Comparison of ENCODE assay signal across 18 mouse cellular contexts in the genomic region with DNA sequence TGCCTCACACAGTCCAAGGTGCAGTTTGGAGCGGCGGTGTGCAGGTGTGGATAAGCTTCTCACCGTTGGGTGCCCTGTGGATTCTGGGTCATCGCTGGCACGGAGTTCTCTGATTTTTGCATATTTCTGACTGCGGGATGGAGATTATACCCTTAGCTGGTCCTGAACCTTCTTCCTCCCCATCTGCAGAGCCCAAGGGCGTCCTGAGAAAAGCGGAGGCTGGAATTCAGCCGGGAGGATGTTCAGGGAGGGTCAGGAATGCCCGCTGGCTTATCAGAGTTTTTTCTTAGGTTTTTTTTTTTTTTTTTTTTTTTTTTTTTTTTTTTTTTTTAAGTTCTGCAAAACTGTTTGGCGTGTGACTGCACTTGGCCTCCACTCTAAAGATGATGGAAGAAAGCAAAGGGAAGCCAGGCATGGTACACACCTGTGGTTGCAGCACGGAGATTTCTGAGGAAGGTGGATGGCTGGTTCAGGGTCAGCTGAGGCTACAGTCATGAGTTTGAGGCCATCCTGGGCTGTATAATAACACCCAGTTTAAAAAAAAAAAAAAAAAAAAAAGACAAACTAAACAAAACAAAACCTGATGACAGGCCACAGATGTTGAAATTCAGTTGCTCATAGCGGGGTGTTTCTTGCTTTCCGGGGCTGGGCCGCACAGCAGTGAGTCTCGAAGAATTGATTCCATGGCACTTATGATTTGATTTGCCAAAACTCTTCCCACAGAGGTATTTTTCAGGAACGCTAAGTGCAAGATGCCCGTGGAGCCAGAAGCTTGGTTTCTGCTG. TPM values are rescaled to one million over a fixed set of nuclear protein-coding genes. Genes with fewer than 3 reads are reported as not detected.
DNase-seq lines count a peak whose midpoint lies in the region; ATAC-seq and TF ChIP-seq lines count a peak whose summit lies in the region.
"Had no signal": no experiment of that assay in that cellular context is flagged by ENCODE, and none has a peak within 500 bp of the region (broad histone marks: within the 10 kb centered on the region; RNA-seq: fewer than 3 reads in every experiment).

No protein-coding gene starts in this region.

- TF ChIP-seq EP300 in heart, postnatal 0 days (IDR thresholded peaks at IDR 0.05; ENCODE audit: low read depth) = no peak

- DNase-seq in heart, postnatal 4 days = no peak
- peak; percentile 41 for DNase-seq in lung, embryonic 14.5 days
- DNase-seq in lung, postnatal 4 days = no peak
- DNase-seq in adipocyte (ENCODE audit: low spot score) = peak; percentile 61
- no peak for DNase-seq in heart, postnatal 0 days (ENCODE audit: low spot score)
- DNase-seq in thymus, adult 18-20 months = no peak
- no peak for DNase-seq in frontal cortex, postnatal 25 days (ENCODE audit: low spot score in 2 of 2)
- DNase-seq: cerebellum, adult 9-11 months; forebrain, postnatal 0 days; gastrocnemius, postnatal 25 days; midbrain, embryonic 14.5 days; right cerebral cortex, adult 18-20 months; thymus, postnatal 25 days had no signal

- WGBS in heart, embryonic 13.5 days = 45% methylated on average over 18 of the region's 18 CpGs
- WGBS in lung, embryonic 14.5 days = 38% methylated on average over 18 of the region's 18 CpGs
- WGBS in heart, postnatal 0 days = 44% methylated on average over 18 of the region's 18 CpGs

- H3K36me3 ChIP-seq in heart, embryonic 13.5 days = no peaks in the 10 kb centered on the region
- no peaks in the 10 kb centered on the region for H3K36me3 ChIP-seq in lung, embryonic 14.5 days (ENCODE audit: insufficient read depth)
- H3K36me3 ChIP-seq in heart, postnatal 0 days (replicated peaks; ENCODE audit: control insufficient read depth, insufficient read depth, low read length) = no peaks in the 10 kb centered on the region
- H3K36me3 ChIP-seq: hindbrain, embryonic 12.5 days; intestine, embryonic 15.5 days; limb, embryonic 13.5 days had no signal

- no peak overlapping the region for H3K4me2 ChIP-seq in heart, embryonic 13.5 days
- no peak overlapping the region for H3K4me2 ChIP-seq in lung, embryonic 14.5 days
- H3K4me2 ChIP-seq in heart, postnatal 0 days (ENCODE audit: low read depth, low read length) = 0 out of 2 replicates have a peak overlapping the region, but pooled peaks have one; percentile 23
- H3K4me2 ChIP-seq: hindbrain, embryonic 12.5 days; intestine, embryonic 15.5 days; limb, embryonic 13.5 days had no signal

- H3K27ac ChIP-seq in heart, embryonic 13.5 days (replicated peaks) = peak overlapping the region; percentile 91; the same call in 1 of the 2 replicates
- no peak overlapping the region for H3K27ac ChIP-seq in lung, embryonic 14.5 days (ENCODE audit: low read depth)
- peak overlapping the region; percentile 92 for H3K27ac ChIP-seq in heart, postnatal 0 days (ENCODE audit: low read depth)
- H3K27ac ChIP-seq: hindbrain, embryonic 12.5 days; intestine, embryonic 15.5 days; left cerebral cortex, adult 2 months; limb, embryonic 13.5 days had no signal

- no peaks in the 10 kb centered on the region for H3K9me3 ChIP-seq in heart, embryonic 13.5 days
- H3K9me3 ChIP-seq in lung, embryonic 14.5 days (ENCODE audit: low read depth, low read length) = no peaks in the 10 kb centered on the region
- H3K9me3 ChIP-seq in heart, postnatal 0 days (replicated peaks; ENCODE audit: control insufficient read depth, low read length) = no peaks in the 10 kb centered on the region
- H3K9me3 ChIP-seq: hindbrain, embryonic 12.5 days; intestine, embryonic 15.5 days; limb, embryonic 13.5 days had no signal

- no peaks in the 10 kb centered on the region for H3K27me3 ChIP-seq in heart, embryonic 13.5 days (replicated peaks)
- no peaks in the 10 kb centered on the region for H3K27me3 ChIP-seq in lung, embryonic 14.5 days (ENCODE audit: insufficient read depth, low read length)
- H3K27me3 ChIP-seq in heart, postnatal 0 days (ENCODE audit: control insufficient read depth, insufficient read depth, low read length) = no peaks in the 10 kb centered on the region
- H3K27me3 ChIP-seq: hindbrain, embryonic 12.5 days; intestine, embryonic 15.5 days; limb, embryonic 13.5 days had no signal

- no peak overlapping the region; the same call in 1 of the 2 replicates for H3K9ac ChIP-seq in heart, embryonic 13.5 days
- no peak overlapping the region for H3K9ac ChIP-seq in lung, embryonic 14.5 days
- no peak overlapping the region for H3K9ac ChIP-seq in heart, postnatal 0 days (replicated peaks; ENCODE audit: low read depth, low read length)
- H3K9ac ChIP-seq: forebrain, postnatal 0 days; hindbrain, embryonic 12.5 days; intestine, embryonic 15.5 days; limb, embryonic 13.5 days had no signal

- TF ChIP-seq CTCF in lung, embryonic 14.5 days (IDR thresholded peaks at IDR 0.05; ENCODE audit: low read depth) = no peak
- TF ChIP-seq CTCF in heart, postnatal 0 days (IDR thresholded peaks at IDR 0.05; ENCODE audit: low read depth) = no peak

- no peak for ATAC-seq in heart, embryonic 13.5 days (ENCODE audit: extremely low read depth, insufficient number of reproducible peaks, low FRiP score, low TSS enrichment)
- ATAC-seq in lung, embryonic 14.5 days (ENCODE audit: insufficient read depth) = no peak
- no peak for ATAC-seq in heart, postnatal 0 days (ENCODE audit: insufficient read depth, low read depth)
- ATAC-seq: forebrain, postnatal 0 days had no signal

- H3K4me1 ChIP-seq in heart, embryonic 13.5 days = peaks cover 66% of the 10 kb centered on the region
- H3K4me1 ChIP-seq in lung, embryonic 14.5 days (ENCODE audit: insufficient read depth) = peaks cover 13% of the 10 kb centered on the region
- peaks cover 54% of the 10 kb centered on the region for H3K4me1 ChIP-seq in heart, postnatal 0 days (ENCODE audit: control insufficient read depth, insufficient read depth)

- no peak overlapping the region for H3K4me3 ChIP-seq in heart, embryonic 13.5 days
- H3K4me3 ChIP-seq in lung, embryonic 14.5 days (ENCODE audit: low read depth, low read length) = no peak overlapping the region
- H3K4me3 ChIP-seq in heart, postnatal 0 days (ENCODE audit: low read depth, low read length) = no peak overlapping the region
- H3K4me3 ChIP-seq: hindbrain, embryonic 12.5 days; intestine, embryonic 15.5 days; left cerebral cortex, adult 2 months; limb, embryonic 13.5 days had no signal

RNA-seq across cellular contexts. Expression of a gene that starts 52.5 kb away (rescaled TPM):
- polyA plus RNA-seq in heart, embryonic 13.5 days (2015; fragmentation: Nextera tagmentation; extraction: Ambion mirVana) = 32.9 and 37.0 TPM in 2 replicates
- total RNA-seq in heart, postnatal 4 days (2021) = 100 to 1,000 TPM; 588 to 671 TPM
- polyA plus RNA-seq in lung, embryonic 14.5 days (2014; fragmentation: Nextera tagmentation; extraction: Ambion mirVana) = 49.7 and 50.0 TPM in 2 replicates
- 359 and 460 TPM in 2 replicates for total RNA-seq in heart, postnatal 0 days (2014; rRNA removed; ENCODE audit: low replicate concordance)
- polyA plus RNA-seq in heart, postnatal 0 days (2015; fragmentation: Nextera tagmentation; extraction: Ambion mirVana) = 47.6 and 54.8 TPM in 2 replicates

Comparison
In these comparisons a context has a peak if more than half of its experiments do, and no peak if none do; other contexts are left out.
1. DNase-seq: peak in lung, embryonic 14.5 days (single experiment) and adipocyte (single experiment); none in heart, postnatal 4 days (single experiment), lung, postnatal 4 days (0 of 2), heart, postnatal 0 days (single experiment), thymus, adult 18-20 months (0 of 2) and frontal cortex, postnatal 25 days (0 of 2).